Mouse (Mus musculus) kidney, postnatal 0 days (tissue): ENCODE measurements at regions not wholly inside any gene's neighbourhood (a gene's known extent, or its start where the extent isn't known, plus 50 kb on each side); places are given as distances from the start of the nearest gene placed in this dataset.
"Not testable (repeated sequence)": the region's sequence is repeated elsewhere in the genome, so short reads cannot be mapped to it uniquely, and the experiment has no call there.

Experiments used
- ATAC-seq: fragments of 200-750 bp; cut with Nextera tagmentation; replicated peaks from 2 replicates; pipeline ENCODE4 v1.8.0; 2017; ENCODE audit warnings: low read depth, moderate number of reproducible peaks, moderate TSS enrichment, moderate library complexity; ENCODE audit not compliant: low FRiP score
- DNase-seq: peaks from one replicate; pipeline ENCODE4 v3.0.0-alpha.2; 2016; ENCODE audit warnings: low spot score
- H3K27ac ChIP-seq: fragments of 300-500 bp; sonication (generic); 2 replicates; pipeline ENCODE4 v1.5.1; 2014; ENCODE audit warnings: mild to moderate bottlenecking
- H3K27me3 ChIP-seq: fragments of 300-500 bp; sonication (generic); 2 replicates; pipeline ENCODE4 v1.6.1; 2014; ENCODE audit warnings: low read length, mixed read lengths; ENCODE audit not compliant: insufficient read depth
- H3K36me3 ChIP-seq: fragments of 300-500 bp; sonication (generic); 2 replicates; pipeline ENCODE4 v1.6.1; 2014; ENCODE audit warnings: low read length, mixed read lengths; ENCODE audit not compliant: insufficient read depth
- H3K4me1 ChIP-seq: fragments of 300-500 bp; sonication (generic); replicated peaks from 2 replicates; pipeline ENCODE4 v1.6.1; 2014; ENCODE audit warnings: antibody characterized with exemption, low read length, mixed read lengths; ENCODE audit not compliant: insufficient read depth
- H3K4me2 ChIP-seq: fragments of 300-500 bp; sonication (generic); 2 replicates; pipeline ENCODE4 v1.6.1; 2014; ENCODE audit warnings: mild to moderate bottlenecking, low read length, moderate library complexity, mixed read lengths
- H3K4me3 ChIP-seq: fragments of 300-500 bp; sonication (generic); replicated peaks from 2 replicates; pipeline ENCODE4 v1.5.1; 2014; ENCODE audit warnings: low read depth, low read length
- H3K9ac ChIP-seq: fragments of 300-500 bp; sonication (generic); 2 replicates; pipeline ENCODE4 v1.6.1; 2014; ENCODE audit warnings: low read depth, low read length
- H3K9me3 ChIP-seq: fragments of 300-500 bp; sonication (generic); replicated peaks from 2 replicates; pipeline ENCODE4 v1.6.1; 2016; ENCODE audit warnings: low read length, inconsistent platforms, mixed read lengths
- CTCF ChIP-seq: IDR thresholded peaks from 2 replicates; pipeline ENCODE4 v1.5.1; 2016; ENCODE audit warnings: antibody characterized with exemption, low read depth, mild to moderate bottlenecking, moderate library complexity
- WGBS: fragments of 180-500 bp; shearing (Covaris S2); extraction: QIAGEN DNeasy Blood & Tissue Kit; methylation state at CpG from one replicate; pipeline ENCODE4 v1.1.7; 2014; 5-methylcytosine and 5-hydroxymethylcytosine counted together

- H3K4me1 ChIP-seq = no peaks in the 10 kb centered on the region
These were observed 581.6 kb upstream of the Pcdh17 start for GRCm38 (mm10) chr14:83861736-83862135.

GRCm38 (mm10) chr14:83862653-83863052 lies 580.7 kb upstream of the Pcdh17 start:
- no peaks in the 10 kb centered on the region for H3K4me1 ChIP-seq
- DNase-seq = no peak
- no peaks in the 10 kb centered on the region for H3K27me3 ChIP-seq
- H3K4me2 ChIP-seq = no peak overlapping the region
- 77% methylated on average over 2 of the region's 2 CpGs for WGBS
- ATAC-seq = no peak
- no peak overlapping the region for H3K4me3 ChIP-seq
- H3K36me3 ChIP-seq = no peaks in the 10 kb centered on the region
- TF ChIP-seq CTCF = no peak
- H3K27ac ChIP-seq = no peak overlapping the region
- no peak overlapping the region for H3K9ac ChIP-seq
- H3K9me3 ChIP-seq = no peaks in the 10 kb centered on the region

More at GRCm38 (mm10) chr14:83861736-83862135, 581.6 kb upstream of the Pcdh17 start:
- no peak for DNase-seq
- TF ChIP-seq CTCF = no peak
- Histone ChIP-seq H3K36me3 (no peaks in the 10 kb centered on the region), H3K9ac (no peak overlapping the region), H3K4me2 (no peak overlapping the region), H3K27me3 (no peaks in the 10 kb centered on the region), H3K27ac (no peak overlapping the region), H3K9me3 (no peaks in the 10 kb centered on the region), H3K4me3 (no peak overlapping the region)
- ATAC-seq = no peak
- 76% methylated on average over 1 of the region's 1 CpGs for whole genome bisulfite sequencing

GRCm38 (mm10) chr14:83886393-83886792 lies 557.0 kb upstream of the Pcdh17 start:
- DNase-seq = no peak

GRCm38 (mm10) chr14:83900711-83901110 lies 542.7 kb upstream of the Pcdh17 start:
- H3K9me3 ChIP-seq, H3K4me2 ChIP-seq, DNase-seq, H3K9ac ChIP-seq, ATAC-seq, H3K27ac ChIP-seq, H3K4me1 ChIP-seq, H3K36me3 ChIP-seq, H3K27me3 ChIP-seq, H3K4me3 ChIP-seq: not testable (repeated sequence)
- 45% methylated on average over 1 of the region's 1 CpGs for WGBS

More at GRCm38 (mm10) chr14:83886393-83886792, 557.0 kb upstream of the Pcdh17 start:
- no peak for TF ChIP-seq CTCF
- Histone ChIP-seq H3K36me3 (no peaks in the 10 kb centered on the region), H3K27me3 (no peaks in the 10 kb centered on the region), H3K4me2 (no peak overlapping the region), H3K4me3 (no peak overlapping the region), H3K9ac (no peak overlapping the region), H3K4me1 (no peaks in the 10 kb centered on the region), H3K27ac (no peak overlapping the region), H3K9me3 (no peaks in the 10 kb centered on the region)
- ATAC-seq = no peak
- WGBS = 65% methylated on average over 2 of the region's 2 CpGs

- Histone ChIP-seq H3K4me2 (no peak overlapping the region), H3K9me3 (no peaks in the 10 kb centered on the region), H3K4me3 (no peak overlapping the region), H3K27me3 (no peaks in the 10 kb centered on the region), H3K36me3 (no peaks in the 10 kb centered on the region), H3K27ac (no peak overlapping the region), H3K4me1 (no peaks in the 10 kb centered on the region), H3K9ac (no peak overlapping the region)
- 72% methylated on average over 3 of the region's 3 CpGs for WGBS
- TF ChIP-seq CTCF = no peak
- DNase-seq (no peak), ATAC-seq (no peak)
These were observed 500.3 kb upstream of the Pcdh17 start for GRCm38 (mm10) chr14:83943101-83943500.

- peak; percentile 57 for TF ChIP-seq CTCF
- H3K4me2 ChIP-seq = no peak overlapping the region
- H3K4me1 ChIP-seq = no peaks in the 10 kb centered on the region
- peak; percentile 16 for DNase-seq
- no peaks in the 10 kb centered on the region for H3K27me3 ChIP-seq
- H3K9ac ChIP-seq = no peak overlapping the region
- H3K36me3 ChIP-seq = no peaks in the 10 kb centered on the region
- 63% methylated on average over 3 of the region's 3 CpGs for WGBS
- no peak overlapping the region for H3K27ac ChIP-seq
- no peaks in the 10 kb centered on the region for H3K9me3 ChIP-seq
- ATAC-seq = no peak
- H3K4me3 ChIP-seq = no peak overlapping the region
These were observed 499.2 kb upstream of the Pcdh17 start for GRCm38 (mm10) chr14:83944176-83944575.

- 66% methylated on average over 2 of the region's 2 CpGs for WGBS
These were observed 493.7 kb upstream of the Pcdh17 start for GRCm38 (mm10) chr14:83949696-83950095.

More at GRCm38 (mm10) chr14:83949696-83950095, 493.7 kb upstream of the Pcdh17 start:
- Histone ChIP-seq H3K4me1 (no peaks in the 10 kb centered on the region), H3K9me3 (no peaks in the 10 kb centered on the region), H3K9ac (no peak overlapping the region), H3K4me3 (no peak overlapping the region), H3K4me2 (no peak overlapping the region), H3K27ac (no peak overlapping the region), H3K36me3 (no peaks in the 10 kb centered on the region), H3K27me3 (no peaks in the 10 kb centered on the region)
- no peak for DNase-seq
- no peak for ATAC-seq
- TF ChIP-seq CTCF = no peak
